Mouse (Mus musculus) MEL (cell line): Measurements from ENCODE around the gene Areg. TPM values are rescaled to one million over a fixed set of nuclear protein-coding genes. Genes with fewer than 3 reads are reported as not detected.

Source experiments
- DNase-seq: peaks from one replicate; pipeline ENCODE4 v3.0.0; 2011; ENCODE audit warnings: low read depth, low spot score
- H3K27ac ChIP-seq: 2 replicates; pipeline ENCODE4 v1.5.1; 2012; ENCODE audit warnings: low read depth, mild to moderate bottlenecking, control low read depth, low read length, moderate library complexity; ENCODE audit not compliant: control insufficient read depth
- H3K27me3 ChIP-seq, 2 experiments: fragments of 150-350 bp in 1 of 2; sonication (generic) in 1 of 2; 2 replicates each; pipeline ENCODE4 v1.6.1; 2012; ENCODE audit warnings: low read length in 2 of 2, mild to moderate bottlenecking in 2 of 2, improper control_type of control experiment in 1 of 2, moderate library complexity in 1 of 2; ENCODE audit not compliant: insufficient read depth in 2 of 2, control insufficient read depth in 1 of 2
- H3K36me3 ChIP-seq, 2 experiments: 2 replicates each; pipeline ENCODE4 v1.6.1; 2012 to 2014; ENCODE audit warnings: low read length in 2 of 2, improper control_type of control experiment in 1 of 2, inconsistent platforms in 1 of 2, mild to moderate bottlenecking in 1 of 2; ENCODE audit not compliant: insufficient read depth in 2 of 2, control insufficient read depth in 1 of 2
- H3K4me1 ChIP-seq, 2 experiments: fragments of 150-350 bp in 1 of 2; sonication (generic) in 1 of 2; 2 replicates each; pipeline ENCODE4 v1.6.1; 2012; ENCODE audit warnings: low read length in 2 of 2, improper control_type of control experiment in 1 of 2, mild to moderate bottlenecking in 1 of 2; ENCODE audit not compliant: insufficient read depth in 2 of 2, control insufficient read depth in 1 of 2
- H3K4me3 ChIP-seq, 2 experiments: fragments of 150-350 bp in 1 of 2; sonication (generic) in 1 of 2; 2 replicates each; pipeline ENCODE4 v1.5.1; 2012; ENCODE audit warnings: low read depth in 2 of 2, low read length in 2 of 2, mild to moderate bottlenecking in 2 of 2, moderate library complexity in 2 of 2, control low read depth in 1 of 2, improper control_type of control experiment in 1 of 2; ENCODE audit not compliant: control insufficient read depth in 1 of 2, insufficient read depth in 1 of 2
- H3K79me2 ChIP-seq: 2 replicates; pipeline ENCODE4 v1.6.1; 2012; ENCODE audit warnings: mild to moderate bottlenecking, low read length, moderate library complexity; ENCODE audit not compliant: control insufficient read depth, poor library complexity, insufficient read depth
- H3K9ac ChIP-seq: 2 replicates; pipeline ENCODE4 v1.6.1; 2012; ENCODE audit warnings: low read depth, mild to moderate bottlenecking, control low read depth, low read length, moderate library complexity; ENCODE audit not compliant: control insufficient read depth, poor library complexity, severe bottlenecking
- H3K9me3 ChIP-seq: fragments of 150-350 bp; sonication (generic); replicated peaks from 2 replicates; pipeline ENCODE4 v1.6.1; 2012; ENCODE audit warnings: mild to moderate bottlenecking, low read length, improper control_type of control experiment, moderate library complexity; ENCODE audit not compliant: insufficient read depth
- BHLHE40 ChIP-seq: IDR thresholded peaks from 2 replicates; pipeline ENCODE4 v1.6.1; 2012; ENCODE audit warnings: low read depth, mild to moderate bottlenecking, inconsistent platforms, low read length, improper control_type of control experiment, borderline replicate concordance
- CHD1 ChIP-seq: IDR thresholded peaks from 2 replicates; pipeline ENCODE4 v1.6.1; 2012; ENCODE audit warnings: low read depth, mild to moderate bottlenecking, inconsistent platforms, low read length, improper control_type of control experiment
- CTCF ChIP-seq, 3 experiments: IDR thresholded peaks in 2 of 3; conservative IDR thresholded peaks in 1 of 3; 2 replicates each; pipeline ENCODE4 v1.5.1; 2011 to 2012; ENCODE audit warnings: low read length in 3 of 3, low read depth in 2 of 3, mild to moderate bottlenecking in 2 of 3, improper control_type of control experiment in 1 of 3, inconsistent platforms in 1 of 3, mixed read lengths in 1 of 3, moderate library complexity in 1 of 3; ENCODE audit not compliant: control insufficient read depth in 1 of 3, insufficient read depth in 1 of 3, poor library complexity in 1 of 3, severe bottlenecking in 1 of 3
- E2F4 ChIP-seq: IDR thresholded peaks from 2 replicates; pipeline ENCODE4 v1.6.1; 2011; ENCODE audit warnings: low read depth, low read length, improper control_type of control experiment, borderline replicate concordance
- EP300 ChIP-seq, 2 experiments: IDR thresholded peaks; 2 replicates each; pipeline ENCODE4 v1.6.1; 2011; ENCODE audit warnings: improper control_type of control experiment in 2 of 2, low read length in 2 of 2, low read depth in 1 of 2, mild to moderate bottlenecking in 1 of 2
- GABPA ChIP-seq: IDR thresholded peaks from 2 replicates; pipeline ENCODE4 v1.6.1; 2012; ENCODE audit warnings: low read depth, mild to moderate bottlenecking, inconsistent platforms, low read length, improper control_type of control experiment, moderate library complexity
- JUND ChIP-seq: IDR thresholded peaks from 2 replicates; pipeline ENCODE4 v1.6.1; 2011; ENCODE audit warnings: low read depth, mild to moderate bottlenecking, improper control_type of control experiment, low read length
- KAT2A ChIP-seq: conservative IDR thresholded peaks from 2 replicates; pipeline ENCODE4 v1.6.1; 2012; ENCODE audit warnings: low read depth, low read length, improper control_type of control experiment, inconsistent platforms
- MAFK ChIP-seq: IDR thresholded peaks from 2 replicates; pipeline ENCODE4 v1.6.1; 2011; ENCODE audit warnings: low read depth, mild to moderate bottlenecking, low read length, improper control_type of control experiment, borderline replicate concordance
- MAX ChIP-seq: IDR thresholded peaks from 2 replicates; pipeline ENCODE4 v1.6.1; 2011; ENCODE audit warnings: low read length, improper control_type of control experiment
- MEF2A ChIP-seq: IDR thresholded peaks from 2 replicates; pipeline ENCODE4 v1.6.1; 2014; ENCODE audit warnings: low read depth, mild to moderate bottlenecking, inconsistent platforms, low read length, improper control_type of control experiment; ENCODE audit not compliant: poor library complexity, insufficient replicate concordance, severe bottlenecking; ENCODE audit errors: extremely low read depth
- MXI1 ChIP-seq: IDR thresholded peaks from 2 replicates; pipeline ENCODE4 v1.6.1; 2011; ENCODE audit warnings: mild to moderate bottlenecking, low read depth, low read length, improper control_type of control experiment
- MYC ChIP-seq: IDR thresholded peaks from 2 replicates; pipeline ENCODE4 v1.6.1; 2011; ENCODE audit warnings: low read depth, mild to moderate bottlenecking, low read length, improper control_type of control experiment, moderate library complexity
- NELFE ChIP-seq: IDR thresholded peaks from 2 replicates; pipeline ENCODE4 v1.6.1; 2011; ENCODE audit warnings: low read depth, low read length, improper control_type of control experiment
- POLR2AphosphoS2 ChIP-seq: IDR thresholded peaks from 2 replicates; pipeline ENCODE4 v1.6.1; 2011; ENCODE audit warnings: low read length, improper control_type of control experiment
- POLR2AphosphoS5 ChIP-seq: IDR thresholded peaks from 2 replicates; pipeline ENCODE4 v1.6.1; 2012; ENCODE audit warnings: low read depth, borderline replicate concordance, mild to moderate bottlenecking, inconsistent platforms, low read length, moderate library complexity, mixed read lengths
- RAD21 ChIP-seq: IDR thresholded peaks from 2 replicates; pipeline ENCODE4 v1.6.1; 2011; ENCODE audit warnings: mild to moderate bottlenecking, low read depth, low read length, improper control_type of control experiment
- SMC3 ChIP-seq: IDR thresholded peaks from 2 replicates; pipeline ENCODE4 v1.6.1; 2011; ENCODE audit warnings: low read depth, low read length, improper control_type of control experiment
- TAL1 ChIP-seq: IDR thresholded peaks from 2 replicates; pipeline ENCODE4 v1.6.1; 2012; ENCODE audit warnings: mild to moderate bottlenecking, inconsistent platforms, low read length, moderate library complexity, mixed read lengths
- TBP ChIP-seq: IDR thresholded peaks from 2 replicates; pipeline ENCODE4 v1.8.0; 2011; ENCODE audit warnings: low read depth, low read length, improper control_type of control experiment
- TCF12 ChIP-seq: IDR thresholded peaks from 2 replicates; pipeline ENCODE4 v1.6.1; 2014; ENCODE audit warnings: low read depth, mild to moderate bottlenecking, inconsistent platforms, low read length, improper control_type of control experiment, moderate library complexity
- UBTF ChIP-seq: IDR thresholded peaks from 2 replicates; pipeline ENCODE4 v1.6.1; 2012; ENCODE audit warnings: low read depth, mild to moderate bottlenecking, inconsistent platforms, low read length, improper control_type of control experiment, moderate library complexity, borderline replicate concordance; ENCODE audit not compliant: insufficient read depth
- USF2 ChIP-seq, 2 experiments: IDR thresholded peaks; 2 replicates each; pipeline ENCODE4 v1.6.1; 2011 to 2012; ENCODE audit warnings: improper control_type of control experiment in 2 of 2, low read length in 2 of 2, borderline replicate concordance in 1 of 2, inconsistent platforms in 1 of 2, low read depth in 1 of 2, mild to moderate bottlenecking in 1 of 2; ENCODE audit not compliant: insufficient read depth in 1 of 2
- ZC3H11A ChIP-seq: IDR thresholded peaks from 2 replicates; pipeline ENCODE4 v1.6.1; 2012; ENCODE audit warnings: low read depth, mild to moderate bottlenecking, inconsistent platforms, low read length, improper control_type of control experiment
- ZKSCAN1 ChIP-seq: IDR thresholded peaks from 2 replicates; pipeline ENCODE4 v1.6.1; 2012; ENCODE audit warnings: low read depth, mild to moderate bottlenecking, inconsistent platforms, low read length, improper control_type of control experiment, moderate library complexity
- ZMIZ1 ChIP-seq: IDR thresholded peaks from 2 replicates; pipeline ENCODE4 v1.6.1; 2012; ENCODE audit warnings: low read depth, mild to moderate bottlenecking, inconsistent platforms, low read length, improper control_type of control experiment, moderate library complexity
- polyA plus RNA-seq, 2 experiments: library from polyadenylated mRNA; stranded (reverse) in 1 of 2; unstranded in 1 of 2; fragments of >175 nt in 1 of 2; fragments of >200 nt in 1 of 2; gene quantifications; 2 replicates each; pipeline versions ENCODE4 v1.2.1 to v1.2.4; 2012; ENCODE audit warnings: low replicate concordance in 2 of 2, low read depth in 1 of 2; ENCODE audit not compliant: insufficient read length in 2 of 2, insufficient read depth in 1 of 2, missing spikeins in 1 of 2
- total RNA-seq: library from RNA; depleted of rRNA; stranded (reverse); fragments of 300-350 nt; gene quantifications from 2 replicates; pipeline ENCODE4 v1.2.3, GENCODE M21; 2012

The Areg gene
- total and polyA plus RNA-seq, 3 experiments, result not detected

DNA sequence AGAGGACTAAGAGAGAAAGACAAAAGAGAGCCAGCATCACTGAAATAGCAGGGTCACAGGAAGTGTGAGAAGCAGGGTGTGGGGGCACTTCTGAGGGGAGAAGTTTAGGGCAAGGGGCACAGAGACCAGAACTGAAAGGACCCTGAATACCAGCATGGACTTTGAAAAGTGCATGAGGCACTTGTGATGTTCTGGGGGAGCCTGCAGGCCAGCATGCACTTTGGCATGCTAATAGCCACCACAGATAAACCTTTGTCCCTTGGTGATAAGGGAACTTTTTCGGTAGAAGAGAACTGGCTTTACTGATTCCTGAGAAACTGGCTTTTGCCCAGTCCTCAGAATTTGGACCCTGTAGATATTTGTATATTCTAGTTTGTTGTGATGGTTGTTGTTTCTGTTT is 4.4 kb upstream of the Areg start:
- Histone ChIP-seq H3K9ac (no peak overlapping the region), H3K4me1 (no peaks in the 10 kb centered on the region), H3K4me3 (no peak overlapping the region), H3K9me3 (no peaks in the 10 kb centered on the region), H3K36me3 (no peaks in the 10 kb centered on the region), H3K27me3 (no peaks in the 10 kb centered on the region; a peak in 1 of 4 replicates), H3K79me2 (no peaks in the 10 kb centered on the region), H3K27ac (no peak overlapping the region)
- DNase-seq, result no peak
- TF ChIP-seq TAL1 (no peak), POLR2AphosphoS2 (no peak), USF2 (IDR thresholded peaks at IDR 0.05; ENCODE audit: borderline replicate concordance in 1 of 2, insufficient read depth in 1 of 2, low read depth in 1 of 2, low read length in 2 of 2) (no peak), RAD21 (no peak), BHLHE40 (no peak), NELFE (no peak), TCF12 (no peak), ZKSCAN1 (no peak), KAT2A (no peak), MXI1 (no peak), CTCF (IDR thresholded peaks at IDR 0.05 in 2 of 3, conservative IDR thresholded peaks at IDR 0.05 in 1 of 3; ENCODE audit: control insufficient read depth in 1 of 3, insufficient read depth in 1 of 3, low read depth in 2 of 3, low read length in 3 of 3, poor library complexity in 1 of 3, severe bottlenecking in 1 of 3) (no peak), MAFK (no peak), MYC (no peak), SMC3 (no peak), ZC3H11A (no peak), POLR2AphosphoS5 (no peak), EP300 (IDR thresholded peaks at IDR 0.05; ENCODE audit: low read depth in 1 of 2, low read length in 2 of 2) (no peak), TBP (no peak), E2F4 (no peak)

- TF ChIP-seq POLR2AphosphoS2 (no peak), CHD1 (no peak), CTCF (IDR thresholded peaks at IDR 0.05 in 2 of 3, conservative IDR thresholded peaks at IDR 0.05 in 1 of 3; ENCODE audit: control insufficient read depth in 1 of 3, insufficient read depth in 1 of 3, low read depth in 2 of 3, low read length in 3 of 3, poor library complexity in 1 of 3, severe bottlenecking in 1 of 3) (no peak), MXI1 (no peak), GABPA (no peak), ZMIZ1 (no peak), JUND (no peak), MAX (no peak), MEF2A (no peak), TAL1 (no peak), ZKSCAN1 (no peak), UBTF (no peak)
- Histone ChIP-seq H3K4me1 (no peaks in the 10 kb centered on the region), H3K36me3 (no peaks in the 10 kb centered on the region), H3K9me3 (no peaks in the 10 kb centered on the region), H3K4me3 (no peak overlapping the region), H3K79me2 (no peaks in the 10 kb centered on the region), H3K27me3 (no peaks in the 10 kb centered on the region), H3K9ac (no peak overlapping the region), H3K27ac (no peak overlapping the region)
- DNase-seq, result no peak
Observed at GRCm38 (mm10) chr5:91138970-91139369, 429 bp upstream of the Areg start.
